Mouse (Mus musculus) CH12.LX (cell line): ENCODE measurements around the gene Ppt2. TPM values are rescaled to one million over a fixed set of nuclear protein-coding genes. Genes with fewer than 3 reads are reported as not detected.
A peak's percentile ranks its signal among the peaks of the same experiment; 100 is the strongest.

ENCODE experiments used
- DNase-seq: peaks from one replicate; pipeline ENCODE4 v3.0.0-alpha.2; 2013; ENCODE audit errors: extremely low read depth
- H3K27ac ChIP-seq: 2 replicates; pipeline ENCODE4 v1.5.1; 2012; ENCODE audit warnings: low read depth, mild to moderate bottlenecking, control low read depth, moderate library complexity; ENCODE audit not compliant: insufficient read depth
- H3K27me3 ChIP-seq: replicated peaks from 2 replicates; pipeline ENCODE3; 2012; ENCODE audit warnings: inconsistent platforms
- H3K36me3 ChIP-seq, 2 experiments: replicated peaks in 1 of 2; 2 replicates each; pipeline versions ENCODE3 to v1.6.1; 2012; ENCODE audit warnings: inconsistent platforms in 1 of 2, low read length in 1 of 2, mild to moderate bottlenecking in 1 of 2, mixed read lengths in 1 of 2, moderate library complexity in 1 of 2; ENCODE audit not compliant: control insufficient read depth in 1 of 2, insufficient read depth in 1 of 2
- H3K4me1 ChIP-seq, 2 experiments: 2 replicates each; pipeline ENCODE4 v1.6.1; 2012; ENCODE audit warnings: inconsistent platforms in 1 of 2, moderate library complexity in 1 of 2; ENCODE audit not compliant: insufficient read depth in 2 of 2, control insufficient read depth in 1 of 2
- H3K4me2 ChIP-seq: 2 replicates; pipeline ENCODE4 v1.6.1; 2012; ENCODE audit warnings: low read depth, mild to moderate bottlenecking, control low read depth; ENCODE audit not compliant: poor library complexity, insufficient read depth, severe bottlenecking
- H3K4me3 ChIP-seq, 3 experiments: fragments of 150-350 bp in 1 of 3; sonication (generic) in 1 of 3; replicated peaks in 1 of 3; 2 replicates each; pipeline versions ENCODE3 to v1.5.1; 2011 to 2012; ENCODE audit warnings: low read depth in 2 of 3, low read length in 2 of 3, mild to moderate bottlenecking in 2 of 3, moderate library complexity in 2 of 3, control low read depth in 1 of 3, improper control_type of control experiment in 1 of 3, inconsistent platforms in 1 of 3, mixed read lengths in 1 of 3; ENCODE audit not compliant: poor library complexity in 1 of 3
- H3K79me2 ChIP-seq: replicated peaks from 2 replicates; pipeline ENCODE4 v1.6.1; 2012; ENCODE audit warnings: mild to moderate bottlenecking, moderate library complexity; ENCODE audit not compliant: control insufficient read depth, poor library complexity, insufficient read depth, severe bottlenecking; ENCODE audit errors: extremely low read depth
- H3K9ac ChIP-seq: 2 replicates; pipeline ENCODE4 v1.6.1; 2012; ENCODE audit warnings: low read depth, mild to moderate bottlenecking, control low read depth, moderate library complexity; ENCODE audit not compliant: insufficient read depth
- H3K9me3 ChIP-seq: replicated peaks from 2 replicates; pipeline ENCODE3; 2012; ENCODE audit warnings: low read length, inconsistent platforms, mixed read lengths
- CHD1 ChIP-seq: IDR thresholded peaks from 2 replicates; pipeline ENCODE4 v1.6.1; 2012; ENCODE audit warnings: low read depth, low read length, improper control_type of control experiment, inconsistent platforms
- CHD2 ChIP-seq: IDR thresholded peaks from 2 replicates; pipeline ENCODE4 v1.6.1; 2011; ENCODE audit warnings: low read length, improper control_type of control experiment
- CTCF ChIP-seq, 2 experiments: IDR thresholded peaks in 1 of 2; conservative IDR thresholded peaks in 1 of 2; 2 replicates each; pipeline ENCODE4 v1.5.1; 2011 to 2012; ENCODE audit warnings: low read depth in 2 of 2, low read length in 2 of 2, improper control_type of control experiment in 1 of 2, inconsistent platforms in 1 of 2, mild to moderate bottlenecking in 1 of 2, moderate library complexity in 1 of 2
- ELF1 ChIP-seq: IDR thresholded peaks from 2 replicates; pipeline ENCODE4 v1.6.1; 2014; ENCODE audit warnings: low read depth, mild to moderate bottlenecking, inconsistent platforms, low read length, improper control_type of control experiment
- HCFC1 ChIP-seq: IDR thresholded peaks from 2 replicates; pipeline ENCODE4 v1.6.1; 2012; ENCODE audit warnings: low read depth, mild to moderate bottlenecking, inconsistent platforms, low read length, improper control_type of control experiment
- JUN ChIP-seq: IDR thresholded peaks from 2 replicates; pipeline ENCODE4 v1.6.1; 2011; ENCODE audit warnings: low read depth, mild to moderate bottlenecking, low read length, improper control_type of control experiment, moderate library complexity; ENCODE audit not compliant: insufficient read depth
- NRF1 ChIP-seq: IDR thresholded peaks from 2 replicates; pipeline ENCODE4 v1.6.1; 2014; ENCODE audit warnings: low read depth, mild to moderate bottlenecking, inconsistent platforms, low read length, improper control_type of control experiment, moderate library complexity
- POLR2A ChIP-seq: IDR thresholded peaks from 2 replicates; pipeline ENCODE4 v1.6.1; 2011; ENCODE audit warnings: low read depth, mild to moderate bottlenecking, improper control_type of control experiment, low read length
- POLR2AphosphoS2 ChIP-seq: IDR thresholded peaks from 2 replicates; pipeline ENCODE4 v1.6.1; 2011; ENCODE audit warnings: low read depth, low read length, improper control_type of control experiment
- RAD21 ChIP-seq: IDR thresholded peaks from 2 replicates; pipeline ENCODE4 v1.6.1; 2011; ENCODE audit warnings: low read depth, mild to moderate bottlenecking, low read length, improper control_type of control experiment, moderate library complexity
- SIN3A ChIP-seq: IDR thresholded peaks from 2 replicates; pipeline ENCODE4 v1.6.1; 2012; ENCODE audit warnings: low read length, improper control_type of control experiment, inconsistent platforms
- SMC3 ChIP-seq: IDR thresholded peaks from 2 replicates; pipeline ENCODE4 v1.6.1; 2011; ENCODE audit warnings: low read depth, low read length, improper control_type of control experiment
- USF2 ChIP-seq: conservative IDR thresholded peaks from 2 replicates; pipeline ENCODE4 v1.6.1; 2011; ENCODE audit warnings: low read depth, low read length, improper control_type of control experiment
- ZC3H11A ChIP-seq: IDR thresholded peaks from 2 replicates; pipeline ENCODE4 v1.6.1; 2012; ENCODE audit warnings: low read depth, mild to moderate bottlenecking, inconsistent platforms, low read length, improper control_type of control experiment
- ZKSCAN1 ChIP-seq: IDR thresholded peaks from 2 replicates; pipeline ENCODE4 v1.6.1; 2012; ENCODE audit warnings: low read depth, inconsistent platforms, low read length, improper control_type of control experiment, borderline replicate concordance
- ZMIZ1 ChIP-seq: IDR thresholded peaks from 2 replicates; pipeline ENCODE4 v1.6.1; 2012; ENCODE audit warnings: low read depth, mild to moderate bottlenecking, inconsistent platforms, low read length, improper control_type of control experiment
- ZNF384 ChIP-seq: IDR thresholded peaks from 2 replicates; pipeline ENCODE4 v1.6.1; 2012; ENCODE audit warnings: low read depth, low read length, improper control_type of control experiment, inconsistent platforms
- dilution Hi-C: fragments of 300-500 bp; cut with MboI; formaldehyde crosslinking; loops from 2 replicates; pipeline ENCODE4 v1.14.3; 2020; ENCODE audit warnings: low sequenced_read_pairs; ENCODE audit not compliant: extremely low pct_unique_long_range_greater_than_20kb, extremely low pct_ligation_motif_present
- in situ Hi-C: fragments of 300-500 bp; cut with MboI; formaldehyde crosslinking; loops from 3 replicates; pipeline ENCODE4 v1.14.3; 2019; ENCODE audit warnings: low sequenced_read_pairs, low pct_ligation_motif_present, low pct_unique_long_range_greater_than_20kb, mixed read lengths
- polyA plus RNA-seq: library from polyadenylated mRNA; unstranded; fragments of >175 nt; gene quantifications from 2 replicates; pipeline ENCODE4 v1.2.1, GENCODE M21; 2012; ENCODE audit warnings: low read depth; ENCODE audit not compliant: insufficient read length
- total RNA-seq, 2 experiments: library from RNA; depleted of rRNA; stranded (reverse); fragments of 300-350 nt in 1 of 2; fragments of >200 nt in 1 of 2; gene quantifications; 2 replicates each; pipeline ENCODE4 v1.2.3; 2012 to 2014

Ppt2 gene
- total and polyA plus RNA-seq, 3 experiments, result 0.84 to 1.9 TPM; not detected in 1

DNA sequence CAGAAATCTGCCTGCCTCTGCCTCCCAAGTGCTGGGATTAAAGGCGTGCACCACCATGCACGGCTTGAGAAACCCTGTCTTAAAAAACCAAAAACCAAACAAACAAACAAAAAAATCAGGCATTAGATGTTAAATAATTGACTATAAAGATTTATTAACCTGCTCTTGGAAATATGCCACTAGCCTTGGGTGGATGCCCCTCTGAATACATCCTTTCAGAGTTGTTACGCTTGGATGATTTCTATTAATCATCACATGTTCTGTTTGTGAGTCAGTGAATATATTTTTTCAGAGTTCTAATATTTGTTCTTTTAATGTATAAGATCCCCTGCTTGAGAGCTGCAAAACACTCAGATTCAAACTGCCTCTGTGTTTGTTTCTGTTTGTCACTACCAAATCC, 3.3 kb downstream of the Ppt2 start:
- no peaks in the 10 kb centered on the region for H3K36me3 ChIP-seq
- no peak for DNase-seq
- H3K4me1 ChIP-seq, result peaks cover 2 to 3% of the 10 kb centered on the region in 2 experiments; a peak in 2 of 4 replicates
- peaks cover 2% of the 10 kb centered on the region for H3K9me3 ChIP-seq
- TF ChIP-seq POLR2A, result no peak
- no peak for TF ChIP-seq ZMIZ1
- no peak for TF ChIP-seq JUN
- TF ChIP-seq POLR2AphosphoS2, result no peak
- no peak for TF ChIP-seq CHD2
- no peak for TF ChIP-seq HCFC1
- TF ChIP-seq ZC3H11A, result no peak
- no peak for TF ChIP-seq ELF1
- TF ChIP-seq ZNF384, result no peak
- TF ChIP-seq SIN3A, result no peak
- TF ChIP-seq USF2, result no peak
- TF ChIP-seq NRF1, result no peak
- TF ChIP-seq ZKSCAN1, result no peak
- in situ Hi-C loops, result no loop called here
- no peaks in the 10 kb centered on the region for H3K79me2 ChIP-seq
- H3K27ac ChIP-seq, result no peak overlapping the region
- no peak overlapping the region for H3K4me3 ChIP-seq
- no peak overlapping the region for H3K9ac ChIP-seq
- dilution Hi-C loops, result no loop called here
- H3K4me2 ChIP-seq, result no peak overlapping the region
- peaks cover 45% of the 10 kb centered on the region for H3K27me3 ChIP-seq

GRCm38 (mm10) chr17:34623161-34623560, 5.1 kb downstream of the Ppt2 start:
- H3K4me1 ChIP-seq, result peaks cover 4 to 6% of the 10 kb centered on the region in 2 experiments; a peak in 3 of 4 replicates
- H3K27ac ChIP-seq, result no peak overlapping the region
- TF ChIP-seq CTCF (conservative IDR thresholded peaks at IDR 0.05 in 1 of 2, IDR thresholded peaks at IDR 0.05 in 1 of 2; ENCODE audit: low read depth in 2 of 2, low read length in 2 of 2) (peak in 1 of 2 experiments; percentile 67; a peak in 3 of 4 replicates), RAD21 (peak; percentile 72), CHD1 (no peak), SMC3 (peak; percentile 43)
- H3K4me3 ChIP-seq, result no peak overlapping the region
- no peak overlapping the region for H3K9ac ChIP-seq
- dilution Hi-C loops, result no loop called here
- DNase-seq, result no peak
- H3K9me3 ChIP-seq, result peaks cover 2% of the 10 kb centered on the region
- no peaks in the 10 kb centered on the region for H3K79me2 ChIP-seq
- peaks cover 29% of the 10 kb centered on the region for H3K27me3 ChIP-seq
- H3K36me3 ChIP-seq, result no peaks in the 10 kb centered on the region
- H3K4me2 ChIP-seq, result no peak overlapping the region
- in situ Hi-C loops, result no loop called here
